Mouse (Mus musculus) central nervous system, embryonic 18 days (tissue): ENCODE results near the gene Rdx. TPM values are rescaled to one million over a fixed set of nuclear protein-coding genes. Genes with fewer than 3 reads are reported as not detected.

Source experiments
- polyA plus RNA-seq: library from polyadenylated mRNA; depleted of rRNA; stranded (reverse); fragments of >200 nt; gene quantifications from 2 replicates; pipeline ENCODE4 v1.2.3, GENCODE M21; 2012; rRNA removed

Rdx gene
- 38.5 and 38.9 TPM in 2 replicates for polyA plus RNA-seq

DNA sequence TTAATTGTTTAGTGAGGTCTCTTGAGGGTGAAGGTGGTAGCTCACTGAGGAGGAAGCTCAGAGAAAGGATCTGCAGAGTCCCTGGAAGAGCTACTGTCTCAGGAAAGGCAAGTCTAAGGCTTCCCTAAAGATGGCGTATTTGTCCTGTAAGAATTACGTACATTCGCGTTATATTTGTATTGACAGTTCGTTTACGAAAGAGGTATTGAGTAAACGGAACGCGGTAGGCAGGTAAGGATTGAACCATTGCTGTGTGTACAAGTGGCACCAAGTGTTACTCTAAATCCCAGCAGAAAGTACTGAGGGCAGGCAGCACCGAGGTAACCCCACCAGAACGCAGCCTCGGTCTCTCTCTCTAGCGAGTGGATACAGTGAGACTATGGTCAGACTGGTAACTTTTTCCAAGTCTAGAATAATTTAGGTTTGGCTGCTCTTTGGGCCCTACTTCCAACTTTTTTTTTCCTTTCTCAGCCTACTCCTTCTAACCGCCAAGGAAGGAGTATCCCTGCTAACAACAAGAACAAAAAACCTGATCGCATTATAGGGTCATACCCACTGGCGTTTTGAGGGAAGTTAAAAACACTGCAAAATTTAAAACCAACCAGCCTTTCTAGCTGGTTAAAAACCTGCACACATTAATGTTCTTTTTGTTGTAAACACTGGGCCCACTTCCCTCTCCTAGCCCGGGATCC, at the start of gene Rdx:
Rdx (plus strand) TSS at position 45 of the 692 bp plus-strand sequence.

Other genes with a start within 250 kb of the Rdx start
- 26.8 and 27.3 TPM in 2 replicates for gene Fdx1, start 83.6 kb upstream of the Rdx start, polyA plus RNA-seq
- gene Zc3h12c, start 121.4 kb downstream of the Rdx start, polyA plus RNA-seq, result 5.8 and 6.3 TPM in 2 replicates